Mouse (Mus musculus) c-Kit-positive CD71-negative TER-119-negative erythroid progenitor cells, embryonic 14.5 days (primary cell): ENCODE measurements around the gene Zfp60.

ENCODE experiments used
- DNase-seq: peaks from one replicate; pipeline ENCODE4 v3.0.0-alpha.2; 2013; ENCODE audit warnings: low read depth

Zfp60 gene

GRCm38 (mm10) chr7:27731281-27731883 is at the start of gene Zfp60:
TSS of gene Zfp60 (plus strand) at chr7:27731389.
- peak; percentile 71 for DNase-seq

GRCm38 (mm10) chr7:27683218-27683617 is 48.0 kb upstream of the Zfp60 start:
- no peak for DNase-seq

GRCm38 (mm10) chr7:27685220-27685619 is 46.0 kb upstream of the Zfp60 start:
- DNase-seq, result no peak

GRCm38 (mm10) chr7:27685681-27686080 is 45.5 kb upstream of the Zfp60 start:
- no peak for DNase-seq

- DNase-seq, result no peak
Measured at GRCm38 (mm10) chr7:27687043-27687442, 44.1 kb upstream of the Zfp60 start.

GRCm38 (mm10) chr7:27687836-27688235 is 43.4 kb upstream of the Zfp60 start:
- no peak for DNase-seq

- DNase-seq, result no peak
Measured at GRCm38 (mm10) chr7:27688246-27688788, 42.9 kb upstream of the Zfp60 start.

- DNase-seq, result peak; percentile 89
Measured at GRCm38 (mm10) chr7:27688815-27689612, 42.2 kb upstream of the Zfp60 start, which contains the start of gene Zfp607b. TSS of gene Zfp607b (plus strand) at chr7:27689340.

GRCm38 (mm10) chr7:27691076-27691475 is 40.1 kb upstream of the Zfp60 start:
- DNase-seq, result no peak

GRCm38 (mm10) chr7:27696711-27697110 is 34.5 kb upstream of the Zfp60 start:
- no peak for DNase-seq

- no peak for DNase-seq
Measured at GRCm38 (mm10) chr7:27710402-27710801, 20.8 kb upstream of the Zfp60 start.

GRCm38 (mm10) chr7:27721951-27722350 is 9.2 kb upstream of the Zfp60 start:
- DNase-seq, result no peak

- DNase-seq, result peak; percentile 50
Measured at GRCm38 (mm10) chr7:27725566-27726538, 5.3 kb upstream of the Zfp60 start.

- no peak for DNase-seq
Measured at GRCm38 (mm10) chr7:27727471-27727870, 3.7 kb upstream of the Zfp60 start.

GRCm38 (mm10) chr7:27731946-27732345 is 757 bp downstream of the Zfp60 start:
- DNase-seq, result no peak

- DNase-seq, result no peak
Measured at GRCm38 (mm10) chr7:27732508-27732907, 1.3 kb downstream of the Zfp60 start.

GRCm38 (mm10) chr7:27735457-27735856 is 4.3 kb downstream of the Zfp60 start:
- no peak for DNase-seq

- DNase-seq, result no peak
Measured at GRCm38 (mm10) chr7:27756351-27757047, 25.3 kb downstream of the Zfp60 start.

GRCm38 (mm10) chr7:27757048-27757375 is 25.8 kb downstream of the Zfp60 start:
- no peak for DNase-seq

GRCm38 (mm10) chr7:27765176-27765886 is 34.1 kb downstream of the Zfp60 start:
- no peak for DNase-seq

GRCm38 (mm10) chr7:27789306-27789705 is 58.1 kb downstream of the Zfp60 start:
- no peak for DNase-seq
